Mouse (Mus musculus) megakaryocyte, embryonic 14.5 days (primary cell): ENCODE results near the gene Bmt2. TPM values are rescaled to one million over a fixed set of nuclear protein-coding genes. Genes with fewer than 3 reads are reported as not detected.

Experiments used
- H3K27me3 ChIP-seq: replicated peaks from 2 replicates; pipeline ENCODE3; 2012; ENCODE audit warnings: inconsistent platforms
- H3K36me3 ChIP-seq: replicated peaks from 2 replicates; pipeline ENCODE3; 2012; ENCODE audit warnings: low read length, inconsistent platforms, mixed read lengths
- H3K4me1 ChIP-seq: 2 replicates; pipeline ENCODE4 v1.6.1; 2012; ENCODE audit warnings: inconsistent platforms
- H3K4me3 ChIP-seq: replicated peaks from 2 replicates; pipeline ENCODE3; 2012; ENCODE audit warnings: moderate library complexity, mild to moderate bottlenecking, inconsistent platforms
- H3K9me3 ChIP-seq: 2 replicates; pipeline ENCODE4 v1.6.1; 2012; ENCODE audit warnings: inconsistent platforms
- FLI1 ChIP-seq: IDR thresholded peaks from 2 replicates; pipeline ENCODE4 v1.6.1; 2012; ENCODE audit warnings: low read length, inconsistent platforms, mixed read lengths
- GATA1 ChIP-seq: IDR thresholded peaks from 3 replicates; pipeline ENCODE4 v1.6.1; 2012; ENCODE audit warnings: mixed read lengths, low read length, inconsistent platforms, borderline replicate concordance
- polyA plus RNA-seq: library from polyadenylated mRNA; stranded (reverse); fragments of >175 nt; gene quantifications from 2 replicates; pipeline ENCODE4 v1.2.3, GENCODE M21; 2012; ENCODE audit warnings: low replicate concordance; ENCODE audit not compliant: insufficient read depth

The Bmt2 gene
- polyA plus RNA-seq, 1 experiment = 1.8 TPM

DNA sequence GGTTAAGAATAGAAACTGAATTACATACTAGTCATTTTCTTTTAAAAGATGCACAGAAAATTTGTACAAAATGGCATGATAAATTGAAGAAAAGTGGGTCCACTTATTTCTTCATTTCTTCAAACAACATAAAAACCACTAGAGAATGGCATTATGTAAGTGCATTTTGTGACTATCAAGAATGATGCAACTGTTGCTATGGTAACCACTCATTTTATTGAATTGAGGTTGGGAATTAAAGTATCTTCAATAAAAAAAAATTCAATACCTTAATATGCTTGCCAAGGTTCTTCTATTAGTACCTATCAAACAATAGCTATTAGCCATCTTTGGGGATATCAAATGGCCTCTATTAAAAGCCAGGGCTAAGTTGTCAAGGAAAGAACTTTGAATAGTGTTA lies 1.6 kb downstream of the Bmt2 start:
- H3K9me3 ChIP-seq = no peaks in the 10 kb centered on the region
- TF ChIP-seq GATA1 (no peak), FLI1 (no peak)
- H3K4me3 ChIP-seq = peak overlapping the region; percentile 99

DNA sequence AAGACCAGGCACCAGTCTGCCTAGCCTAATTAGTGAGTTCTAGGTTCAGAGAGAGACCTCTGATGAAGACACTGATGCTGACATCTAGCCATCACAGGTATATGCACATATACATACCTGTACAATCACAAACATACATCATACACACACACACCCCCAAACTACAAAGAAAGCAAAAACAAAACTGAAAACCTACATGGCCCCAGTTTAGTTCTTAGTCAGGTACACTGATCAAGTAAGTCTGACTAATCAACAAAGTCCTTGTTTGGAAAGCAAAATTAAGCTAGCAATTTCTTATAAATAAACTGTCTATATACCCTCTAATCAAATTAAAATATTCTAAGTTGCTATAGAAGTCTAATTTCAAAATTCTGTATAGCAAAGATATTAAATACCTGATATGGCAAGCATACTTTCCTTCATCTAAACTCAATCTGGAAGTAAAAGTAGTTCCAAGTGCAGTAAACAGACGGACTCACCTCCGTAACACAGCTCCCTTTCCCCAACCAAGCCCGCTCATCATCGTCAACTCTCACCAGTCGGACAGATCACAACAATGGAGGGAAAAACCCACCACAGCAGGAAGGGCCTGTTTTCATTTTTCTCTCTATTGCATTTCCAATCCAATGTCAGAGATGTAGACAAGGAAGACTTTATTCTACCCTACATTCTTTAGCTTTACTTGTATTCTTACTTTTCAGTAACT lies 3.0 kb downstream of the Bmt2 start:
- Histone ChIP-seq H3K36me3 (peaks cover 34% of the 10 kb centered on the region), H3K27me3 (no peaks in the 10 kb centered on the region), H3K4me1 (peaks cover 56% of the 10 kb centered on the region), H3K4me3 (peak overlapping the region; percentile 31), H3K9me3 (no peaks in the 10 kb centered on the region)
- no peak for TF ChIP-seq GATA1
- TF ChIP-seq FLI1 = no peak

More for the DNA sequence above, 1.6 kb downstream of the Bmt2 start:
- Histone ChIP-seq H3K27me3 (no peaks in the 10 kb centered on the region), H3K36me3 (peaks cover 28% of the 10 kb centered on the region), H3K4me1 (peaks cover 46% of the 10 kb centered on the region)

DNA sequence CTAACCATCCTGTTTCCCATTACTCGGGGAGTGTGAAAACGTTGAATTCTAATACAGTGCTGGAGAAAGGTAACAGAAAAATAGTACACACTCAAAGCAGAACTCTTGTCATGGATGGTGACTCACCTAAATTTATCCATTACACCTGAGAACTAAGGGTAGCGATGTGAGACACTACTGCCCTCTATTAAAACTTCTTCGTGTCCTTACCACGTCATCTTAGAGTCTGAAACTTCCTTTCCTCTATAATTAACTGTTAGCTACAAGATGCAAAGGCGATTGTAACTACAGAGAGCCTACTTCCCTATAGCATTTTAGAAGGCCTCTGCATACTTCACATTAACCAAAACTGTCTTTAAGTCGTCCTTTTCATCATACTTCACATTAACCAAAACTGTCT lies 12.1 kb downstream of the Bmt2 start:
- Histone ChIP-seq H3K36me3 (peaks cover 55% of the 10 kb centered on the region), H3K27me3 (no peaks in the 10 kb centered on the region), H3K9me3 (no peaks in the 10 kb centered on the region), H3K4me1 (peaks cover 16% of the 10 kb centered on the region), H3K4me3 (no peak overlapping the region)
- no peak for TF ChIP-seq GATA1
- no peak for TF ChIP-seq FLI1

DNA sequence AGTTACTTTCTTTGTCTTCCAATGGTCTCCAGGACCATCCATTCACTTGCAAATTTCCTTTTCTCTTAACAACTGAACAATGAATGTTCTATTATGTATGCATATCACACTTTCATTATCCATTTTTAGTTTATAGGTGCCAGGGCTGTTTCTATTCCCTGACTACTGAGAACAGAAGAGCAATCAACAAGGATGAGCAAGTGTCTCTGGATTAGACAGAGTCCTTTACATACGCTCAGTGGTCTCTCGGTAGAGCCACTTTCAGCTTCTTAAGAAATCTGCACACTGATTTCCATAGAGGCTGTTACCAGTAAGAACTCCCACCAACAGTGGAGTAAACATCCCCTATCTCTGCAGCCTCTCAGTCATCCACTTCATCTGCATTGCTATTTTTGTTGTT lies 19.8 kb downstream of the Bmt2 start:
- TF ChIP-seq GATA1 = no peak
- TF ChIP-seq FLI1 = no peak
- Histone ChIP-seq H3K4me3 (no peak overlapping the region), H3K27me3 (no peaks in the 10 kb centered on the region), H3K4me1 (peaks cover 13% of the 10 kb centered on the region), H3K9me3 (no peaks in the 10 kb centered on the region), H3K36me3 (peaks cover 70% of the 10 kb centered on the region)

DNA sequence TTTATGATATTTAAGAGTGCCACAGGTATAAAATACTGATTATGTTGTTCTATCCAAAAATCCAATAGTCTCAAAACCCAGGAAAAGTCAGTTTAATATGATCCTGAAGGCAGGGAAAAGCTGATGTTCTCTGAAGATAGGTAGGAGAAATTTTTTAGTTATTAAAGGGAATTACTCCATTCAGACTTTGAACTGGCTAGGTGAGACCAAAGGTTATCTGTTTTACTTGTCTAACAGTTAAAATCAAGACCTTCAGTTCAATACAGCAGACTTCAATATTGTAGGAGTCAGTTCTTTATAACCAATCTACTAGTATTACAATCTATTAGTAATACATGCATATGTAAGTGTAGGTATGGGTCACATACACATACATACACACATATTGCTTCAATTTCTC lies 23.7 kb downstream of the Bmt2 start:
- H3K36me3 ChIP-seq = peaks cover 66% of the 10 kb centered on the region
- H3K4me3 ChIP-seq = no peak overlapping the region
- TF ChIP-seq FLI1 = no peak
- no peak for TF ChIP-seq GATA1
- H3K4me1 ChIP-seq = peaks cover 27% of the 10 kb centered on the region
- H3K9me3 ChIP-seq = no peaks in the 10 kb centered on the region
- no peaks in the 10 kb centered on the region for H3K27me3 ChIP-seq

DNA sequence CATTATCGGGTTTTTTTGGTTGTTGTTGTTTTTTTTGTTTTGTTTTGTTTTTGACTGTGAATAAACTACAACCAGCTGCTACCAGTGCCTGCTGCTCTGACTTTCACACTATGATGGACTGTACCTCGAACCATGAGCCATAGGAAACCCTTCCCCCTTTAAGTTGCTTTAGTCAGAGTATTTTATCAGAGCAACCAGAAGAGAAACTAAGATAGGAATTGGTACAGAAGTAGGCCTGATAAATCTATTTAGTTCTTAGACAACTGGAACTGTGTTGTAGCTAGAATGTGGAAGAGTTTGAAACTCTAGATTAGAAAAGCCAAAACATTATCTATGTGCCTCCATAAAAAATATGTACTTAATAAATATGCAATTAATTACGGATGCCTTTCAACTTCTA lies 25.5 kb downstream of the Bmt2 start:
- Histone ChIP-seq H3K36me3 (peaks cover 68% of the 10 kb centered on the region), H3K4me3 (no peak overlapping the region)
- TF ChIP-seq GATA1 (no peak), FLI1 (no peak)

DNA sequence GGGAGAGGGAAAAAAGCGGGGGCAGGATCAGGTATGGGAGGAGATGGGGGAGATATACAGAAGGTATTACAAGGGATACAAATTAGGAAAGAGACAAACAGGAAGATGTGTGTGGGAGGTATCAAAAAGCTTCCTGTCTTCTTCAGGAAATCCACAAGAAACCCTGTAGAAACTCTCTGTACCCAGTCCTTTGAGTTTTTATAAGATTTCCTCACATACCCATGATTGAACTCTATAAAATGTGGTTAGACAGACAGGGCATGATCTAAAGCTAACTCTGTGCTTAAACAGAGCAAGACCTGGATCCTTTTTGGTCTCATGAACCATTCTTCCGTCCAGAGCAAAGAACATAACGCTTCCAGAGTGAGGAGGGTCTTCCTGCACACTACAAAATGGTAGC lies 26.9 kb downstream of the Bmt2 start:
- H3K36me3 ChIP-seq = peaks cover 74% of the 10 kb centered on the region
- no peaks in the 10 kb centered on the region for H3K27me3 ChIP-seq
- no peak for TF ChIP-seq FLI1
- TF ChIP-seq GATA1 = no peak
- peaks cover 9% of the 10 kb centered on the region for H3K9me3 ChIP-seq
- peaks cover 28% of the 10 kb centered on the region for H3K4me1 ChIP-seq
- no peak overlapping the region for H3K4me3 ChIP-seq

More for the DNA sequence above, 25.5 kb downstream of the Bmt2 start:
- Histone ChIP-seq H3K4me1 (peaks cover 31% of the 10 kb centered on the region), H3K9me3 (peaks cover 9% of the 10 kb centered on the region), H3K27me3 (no peaks in the 10 kb centered on the region)

DNA sequence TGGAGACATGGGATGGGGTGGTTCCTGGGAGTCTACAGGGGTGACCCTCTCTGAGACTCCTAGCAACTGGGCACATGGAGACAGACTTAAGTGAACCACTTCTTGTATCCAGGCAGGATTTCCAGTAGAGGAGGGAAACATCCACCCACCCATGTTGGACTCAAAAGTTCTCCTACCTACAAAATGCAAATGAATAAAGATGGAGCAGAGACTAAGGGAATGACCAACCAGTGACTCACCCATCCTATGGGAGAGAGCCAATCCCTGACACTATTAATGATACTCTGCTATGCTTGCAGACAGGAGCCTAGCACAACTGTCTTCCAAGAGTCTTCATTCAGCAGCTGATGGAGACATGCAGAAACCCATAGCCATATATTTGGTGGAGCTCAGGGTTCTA lies 29.5 kb downstream of the Bmt2 start:
- H3K27me3 ChIP-seq = no peaks in the 10 kb centered on the region
- peaks cover 9% of the 10 kb centered on the region for H3K9me3 ChIP-seq
- TF ChIP-seq FLI1 = no peak
- H3K4me1 ChIP-seq = peaks cover 22% of the 10 kb centered on the region; the same call in 1 of the 2 replicates
- peaks cover 70% of the 10 kb centered on the region for H3K36me3 ChIP-seq
- no peak overlapping the region for H3K4me3 ChIP-seq

DNA sequence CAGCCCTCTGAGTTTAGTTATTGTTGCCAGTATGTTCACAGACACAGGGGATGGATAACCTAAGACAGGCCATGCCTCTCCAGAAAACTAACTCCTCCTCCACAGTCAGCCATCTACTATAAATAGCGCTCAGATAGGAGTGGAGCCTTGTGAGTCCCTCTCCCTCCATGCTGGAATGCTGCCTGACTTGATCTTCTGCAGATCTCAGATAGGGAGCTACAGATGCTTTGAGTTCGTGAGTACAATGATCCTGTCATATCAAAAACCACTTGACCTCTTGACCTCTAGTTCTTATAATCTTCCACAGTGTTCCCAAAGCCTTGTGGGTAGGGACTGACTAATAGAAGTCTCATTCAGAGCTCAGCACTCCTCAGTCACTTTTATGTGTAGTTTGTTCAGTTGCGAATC lies 41.2 kb downstream of the Bmt2 start:
- no peaks in the 10 kb centered on the region for H3K27me3 ChIP-seq
- H3K9me3 ChIP-seq = no peaks in the 10 kb centered on the region
- no peak overlapping the region for H3K4me3 ChIP-seq
- no peak for TF ChIP-seq FLI1
- TF ChIP-seq GATA1 = no peak; the same call in 2 of the 3 replicates
- peaks cover 59% of the 10 kb centered on the region for H3K36me3 ChIP-seq
- peaks cover 19% of the 10 kb centered on the region for H3K4me1 ChIP-seq

DNA sequence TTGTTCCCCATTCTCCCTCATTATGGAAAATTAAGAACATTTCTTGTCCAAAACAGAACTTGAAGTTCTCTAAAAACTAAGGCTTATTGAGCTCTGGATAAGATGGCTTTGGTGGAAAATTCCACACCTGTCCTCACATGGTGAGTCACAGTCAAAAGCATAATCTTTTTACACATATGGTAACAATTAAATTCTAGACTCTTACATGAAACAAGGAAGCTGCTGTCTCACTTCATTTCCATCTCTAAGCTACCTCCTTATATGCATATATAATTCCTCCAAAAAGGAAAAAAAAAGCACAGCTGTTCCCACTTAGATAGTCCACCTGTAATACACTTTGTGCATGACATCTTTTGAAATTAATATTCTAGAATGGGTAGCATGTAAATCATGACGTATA lies 45.2 kb downstream of the Bmt2 start:
- peaks cover 54% of the 10 kb centered on the region for H3K36me3 ChIP-seq

DNA sequence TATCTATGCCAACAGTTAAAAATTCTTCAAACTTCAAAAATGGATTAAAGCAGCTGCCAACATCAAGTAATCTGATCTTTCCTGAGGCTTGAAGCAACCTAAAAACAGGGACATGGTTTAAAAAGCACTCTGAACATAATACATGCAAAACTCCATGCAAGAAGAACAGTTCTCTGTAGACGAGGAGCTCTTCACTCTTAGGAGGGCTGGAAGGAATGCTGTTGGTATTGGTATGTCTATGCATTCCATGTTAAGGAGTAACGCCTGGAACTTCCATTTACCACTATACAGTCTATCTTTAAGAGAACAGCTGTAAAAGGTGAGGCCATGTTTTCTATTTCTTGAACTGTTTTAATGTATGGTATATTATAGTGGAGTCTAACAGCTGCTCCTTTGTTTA lies 47.2 kb downstream of the Bmt2 start:
- Histone ChIP-seq H3K27me3 (no peaks in the 10 kb centered on the region), H3K4me1 (peaks cover 14% of the 10 kb centered on the region; the same call in 1 of the 2 replicates), H3K36me3 (peaks cover 65% of the 10 kb centered on the region), H3K4me3 (no peak overlapping the region), H3K9me3 (no peaks in the 10 kb centered on the region)
- no peak for TF ChIP-seq GATA1
- no peak for TF ChIP-seq FLI1

More for the DNA sequence above, 45.2 kb downstream of the Bmt2 start:
- TF ChIP-seq GATA1 (no peak), FLI1 (no peak)
- Histone ChIP-seq H3K27me3 (no peaks in the 10 kb centered on the region), H3K9me3 (no peaks in the 10 kb centered on the region), H3K4me3 (no peak overlapping the region), H3K4me1 (peaks cover 20% of the 10 kb centered on the region)
